Mouse (Mus musculus): ENCODE results near the gene Pyroxd2. TPM values are rescaled to one million over a fixed set of nuclear protein-coding genes. Genes with fewer than 3 reads are reported as not detected.

Pyroxd2 gene
- total RNA-seq (2014; rRNA removed) (1.9 and 3.5 TPM in 2 replicates), polyA plus RNA-seq (2015; fragmentation: Nextera tagmentation; extraction: Ambion mirVana) (2.6 and 3.7 TPM in 2 replicates)

DNA sequence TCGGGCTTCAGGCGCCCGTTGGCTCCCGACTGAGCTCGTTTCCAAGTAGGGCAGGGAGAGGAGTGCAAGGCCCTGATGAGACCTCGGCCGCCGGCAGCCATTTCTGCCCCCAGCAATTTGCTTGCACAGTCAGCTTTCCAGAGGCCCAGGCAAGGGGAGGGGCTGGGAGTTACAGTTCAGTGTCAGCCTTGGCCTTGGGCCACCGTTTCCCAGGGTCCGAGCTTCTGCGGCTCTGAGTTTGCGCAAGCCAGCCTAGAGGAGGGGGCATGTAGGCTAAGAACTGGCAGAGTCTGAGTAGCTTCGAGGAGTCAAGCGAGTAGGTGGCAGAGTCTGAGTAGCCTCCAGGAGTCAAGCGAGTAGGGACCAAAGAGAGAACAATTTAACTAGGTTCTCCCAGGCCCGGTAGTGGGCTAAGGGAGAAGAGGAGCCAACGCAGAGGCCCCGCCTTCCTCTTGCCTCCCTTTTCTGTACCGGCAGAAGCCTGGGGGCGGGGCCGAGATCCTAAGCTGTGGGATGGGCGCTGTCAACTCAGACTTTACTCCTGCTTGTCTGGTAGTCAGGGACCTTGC lies at the start of gene Pyroxd2:
Gene Pyroxd2 (minus strand): TSS at position 413 of the 569 bp plus-strand sequence.
- 3% methylated on average over 22 of the region's 22 CpGs for WGBS
- Histone ChIP-seq H3K4me2 (ENCODE audit: low read depth, low read length) (peak within 1 kb of the TSS; percentile 63), H3K36me3 (ENCODE audit: insufficient read depth, low read length) (no peaks in the 10 kb centered on the region)

DNA sequence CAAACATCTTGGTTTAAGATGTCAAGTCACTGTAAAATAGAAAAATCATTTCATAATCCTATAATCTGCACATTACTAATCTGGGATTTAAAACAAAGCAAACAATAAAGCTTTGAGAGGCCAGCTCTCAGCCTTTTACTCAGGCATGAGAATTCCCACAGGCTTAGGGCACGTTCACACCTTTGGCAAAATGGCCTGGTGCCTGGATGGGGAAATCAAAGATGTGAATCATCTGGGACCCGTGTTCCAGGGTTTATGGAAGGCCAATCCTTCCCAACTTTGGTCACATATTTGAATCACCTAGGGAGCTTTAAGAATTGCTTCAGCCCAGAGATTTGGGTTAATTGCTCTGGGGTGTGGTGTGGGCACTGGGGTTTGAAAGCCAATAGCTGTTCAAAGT lies 45.3 kb upstream of the Pyroxd2 start:
- 58% methylated on average over 2 of the region's 2 CpGs for WGBS
- Histone ChIP-seq H3K27me3 (ENCODE audit: insufficient read depth, low read length) (peaks cover 3% of the 10 kb centered on the region; the same call in 1 of the 2 replicates), H3K4me1 (ENCODE audit: insufficient read depth, low read length) (no peaks in the 10 kb centered on the region), H3K4me3 (ENCODE audit: low read length) (no peak overlapping the region), H3K9ac (replicated peaks; ENCODE audit: low read length) (no peak overlapping the region), H3K36me3 (ENCODE audit: insufficient read depth, low read length) (no peaks in the 10 kb centered on the region), H3K27ac (no peak overlapping the region), H3K9me3 (ENCODE audit: low read length) (no peaks in the 10 kb centered on the region), H3K4me2 (ENCODE audit: low read depth, low read length) (no peak overlapping the region)
- ATAC-seq: no peak
- TF ChIP-seq CTCF (IDR thresholded peaks at IDR 0.05; ENCODE audit: low read depth): no peak
- DNase-seq (ENCODE audit: low spot score): no peak

More for the DNA sequence above, at the start of gene Pyroxd2:
- ATAC-seq: peak; percentile 91
- Histone ChIP-seq H3K4me1 (ENCODE audit: insufficient read depth, low read length) (peaks cover 15% of the 10 kb centered on the region), H3K27ac (peak within 1 kb of the TSS; percentile 82), H3K9me3 (ENCODE audit: low read length) (no peaks in the 10 kb centered on the region), H3K9ac (replicated peaks; ENCODE audit: low read length) (peak within 1 kb of the TSS; percentile 62), H3K27me3 (ENCODE audit: insufficient read depth, low read length) (no peaks in the 10 kb centered on the region), H3K4me3 (ENCODE audit: low read length) (peak within 1 kb of the TSS; percentile 33)
- DNase-seq (ENCODE audit: low spot score): peak; percentile 91
- TF ChIP-seq CTCF (IDR thresholded peaks at IDR 0.05; ENCODE audit: low read depth): no peak

DNA sequence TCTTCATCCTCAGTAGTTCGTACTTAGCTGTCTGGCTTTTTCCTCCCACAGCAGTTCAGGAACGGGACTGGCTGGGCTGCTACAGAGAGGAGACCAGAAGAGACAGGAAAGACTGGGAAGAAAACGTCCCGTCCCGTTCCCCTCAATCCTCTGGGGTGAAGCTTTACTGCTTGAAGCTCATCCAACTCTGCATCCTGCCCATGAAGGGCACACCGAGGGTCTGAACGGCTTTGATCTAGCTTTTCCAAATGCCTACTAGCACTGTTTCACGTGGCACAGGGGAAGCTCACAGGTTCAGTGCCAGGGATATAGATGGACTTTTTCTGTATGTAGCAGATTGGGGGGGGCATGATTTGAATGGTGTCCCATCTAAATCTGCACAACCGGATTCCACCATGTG lies 43.2 kb upstream of the Pyroxd2 start:
- Histone ChIP-seq H3K9ac (replicated peaks; ENCODE audit: low read length) (no peak overlapping the region), H3K4me1 (ENCODE audit: insufficient read depth, low read length) (no peaks in the 10 kb centered on the region), H3K4me3 (ENCODE audit: low read length) (no peak overlapping the region), H3K4me2 (ENCODE audit: low read depth, low read length) (peak overlapping the region; percentile 87), H3K36me3 (ENCODE audit: insufficient read depth, low read length) (no peaks in the 10 kb centered on the region), H3K27ac (no peak overlapping the region), H3K9me3 (ENCODE audit: low read length) (no peaks in the 10 kb centered on the region), H3K27me3 (ENCODE audit: insufficient read depth, low read length) (peaks cover 3% of the 10 kb centered on the region; the same call in 1 of the 2 replicates)
- TF ChIP-seq CTCF (IDR thresholded peaks at IDR 0.05; ENCODE audit: low read depth): no peak
- DNase-seq (ENCODE audit: low spot score): no peak
- no peak for ATAC-seq
- WGBS: 27% methylated on average over 9 of the region's 9 CpGs

DNA sequence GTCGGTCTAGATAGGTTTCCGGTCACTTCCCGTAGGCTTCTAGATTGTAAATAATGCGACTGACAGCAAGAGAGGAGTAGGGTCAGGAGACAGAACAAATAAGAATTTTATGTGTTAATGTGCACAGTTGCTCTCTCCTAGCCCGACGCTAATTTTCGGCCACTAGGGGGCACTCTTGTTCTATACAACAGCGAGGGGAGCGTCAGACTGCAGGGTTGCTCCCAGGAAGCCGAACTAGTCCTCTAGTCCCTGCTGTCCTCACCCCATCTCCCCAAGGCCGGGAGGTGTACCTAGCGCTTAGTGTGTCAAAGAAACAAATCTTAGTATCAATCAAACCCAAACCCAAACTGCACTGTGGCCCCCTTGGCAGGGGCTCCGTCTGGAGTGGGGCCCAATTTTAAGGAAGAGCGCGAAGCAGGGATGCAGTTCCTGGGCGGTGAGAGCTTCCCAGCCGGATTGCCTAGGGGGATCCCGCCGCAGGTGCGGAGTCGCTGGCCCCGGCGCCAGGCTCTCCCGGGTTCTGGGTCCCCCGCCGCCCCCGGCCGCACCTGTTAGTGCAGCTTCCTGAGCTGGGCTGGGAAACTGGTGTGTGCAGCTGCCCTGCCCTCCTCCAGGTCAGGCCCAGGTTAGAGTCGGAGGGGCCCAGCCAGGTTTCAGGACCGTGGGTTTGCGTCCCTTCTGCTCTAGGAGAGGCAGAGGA lies 42.5 kb upstream of the Pyroxd2 start:
- Histone ChIP-seq H3K27ac (no peak overlapping the region), H3K9me3 (ENCODE audit: low read length) (no peaks in the 10 kb centered on the region), H3K27me3 (ENCODE audit: insufficient read depth, low read length) (peaks cover 3% of the 10 kb centered on the region; the same call in 1 of the 2 replicates), H3K9ac (replicated peaks; ENCODE audit: low read length) (peak overlapping the region; percentile 46), H3K36me3 (ENCODE audit: insufficient read depth, low read length) (no peaks in the 10 kb centered on the region), H3K4me2 (ENCODE audit: low read depth, low read length) (peak overlapping the region; percentile 87), H3K4me3 (ENCODE audit: low read length) (peak overlapping the region; percentile 45), H3K4me1 (ENCODE audit: insufficient read depth, low read length) (no peaks in the 10 kb centered on the region)
- DNase-seq (ENCODE audit: low spot score) (peak; percentile 94), ATAC-seq (peak; percentile 93)
- peak; percentile 96 for TF ChIP-seq CTCF (IDR thresholded peaks at IDR 0.05; ENCODE audit: low read depth)
- 2% methylated on average over 31 of the region's 31 CpGs for WGBS

DNA sequence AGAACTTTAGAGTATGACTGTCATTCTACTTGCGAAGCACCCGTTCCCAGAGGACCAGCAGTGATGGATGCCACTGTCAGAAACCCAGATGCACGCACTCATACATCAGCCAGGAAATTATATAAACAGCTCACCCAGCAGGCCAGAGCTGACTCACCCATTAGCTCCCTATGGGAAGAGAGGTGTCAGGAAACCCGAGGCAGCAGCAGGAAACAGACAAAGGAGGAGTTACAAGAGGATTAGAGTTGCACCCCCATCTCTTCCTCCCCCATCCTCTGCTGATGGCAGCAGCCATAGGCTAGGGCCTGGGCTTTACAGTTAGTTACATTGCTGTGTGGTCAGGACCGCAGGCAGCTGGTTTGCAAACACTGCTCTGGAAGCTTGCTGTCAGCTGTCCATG lies 35.7 kb upstream of the Pyroxd2 start:
- no peak for TF ChIP-seq CTCF (IDR thresholded peaks at IDR 0.05; ENCODE audit: low read depth)
- H3K9me3 ChIP-seq (ENCODE audit: low read length): no peaks in the 10 kb centered on the region
- H3K9ac ChIP-seq (replicated peaks; ENCODE audit: low read length): no peak overlapping the region
- H3K4me1 ChIP-seq (ENCODE audit: insufficient read depth, low read length): 0 out of 2 replicates have a peak, but pooled peaks cover 6% of the 10 kb centered on the region
- H3K36me3 ChIP-seq (ENCODE audit: insufficient read depth, low read length): no peaks in the 10 kb centered on the region
- H3K4me2 ChIP-seq (ENCODE audit: low read depth, low read length): no peak overlapping the region
- DNase-seq (ENCODE audit: low spot score) (peak; percentile 16), ATAC-seq (no peak)
- H3K4me3 ChIP-seq (ENCODE audit: low read length): no peak overlapping the region
- no peak overlapping the region for H3K27ac ChIP-seq
- no peaks in the 10 kb centered on the region for H3K27me3 ChIP-seq (ENCODE audit: insufficient read depth, low read length)
- 49% methylated on average over 5 of the region's 5 CpGs for WGBS

DNA sequence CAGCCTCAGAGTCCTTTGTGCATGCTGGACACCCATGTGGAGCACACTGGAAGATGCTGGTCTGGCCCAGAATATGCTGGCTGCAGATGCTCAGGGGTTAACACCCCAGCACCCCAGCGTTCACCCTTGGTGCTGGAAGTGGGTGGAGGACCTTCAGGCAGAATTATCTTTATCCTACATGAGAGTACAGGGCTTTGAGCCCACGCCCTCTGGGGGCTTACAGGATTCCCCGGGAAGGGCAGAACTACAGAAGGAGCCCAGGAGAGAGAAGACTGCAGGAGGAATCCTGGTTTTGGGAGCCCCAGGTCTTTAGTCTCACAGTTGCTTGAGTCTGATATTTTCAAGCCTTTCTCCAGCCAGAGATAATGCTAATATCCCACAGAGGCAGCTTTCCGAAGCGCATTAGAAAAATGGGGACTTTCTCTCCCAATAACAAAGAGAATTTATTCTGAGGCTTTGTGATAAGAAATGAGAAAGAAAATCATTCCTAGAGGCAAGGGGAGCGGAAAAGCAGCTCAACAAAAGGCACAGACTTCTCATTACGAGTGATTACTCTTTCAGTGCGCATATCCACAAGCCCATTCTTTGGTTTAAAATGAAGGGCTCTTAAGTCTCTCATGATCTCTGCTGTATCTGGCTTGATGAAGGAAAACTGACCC lies 33.1 kb upstream of the Pyroxd2 start:
- Histone ChIP-seq H3K4me2 (ENCODE audit: low read depth, low read length) (no peak overlapping the region), H3K27ac (0 out of 2 replicates have a peak overlapping the region, but pooled peaks have one; percentile 8), H3K36me3 (ENCODE audit: insufficient read depth, low read length) (no peaks in the 10 kb centered on the region), H3K27me3 (ENCODE audit: insufficient read depth, low read length) (no peaks in the 10 kb centered on the region), H3K4me3 (ENCODE audit: low read length) (no peak overlapping the region), H3K4me1 (ENCODE audit: insufficient read depth, low read length) (0 out of 2 replicates have a peak, but pooled peaks cover 6% of the 10 kb centered on the region), H3K9me3 (ENCODE audit: low read length) (no peaks in the 10 kb centered on the region), H3K9ac (replicated peaks; ENCODE audit: low read length) (no peak overlapping the region)
- 36% methylated on average over 8 of the region's 8 CpGs for WGBS
- ATAC-seq (no peak), DNase-seq (ENCODE audit: low spot score) (peak; percentile 3)
- no peak for TF ChIP-seq CTCF (IDR thresholded peaks at IDR 0.05; ENCODE audit: low read depth)

All from hindbrain, postnatal 0 days (tissue).